Mouse (Mus musculus): ENCODE data around the gene Rapgef6.

Rapgef6 gene

GRCm38 (mm10) chr11:54735114-54735513 lies 212.5 kb downstream of the Rapgef6 start:
- DNase-seq (ENCODE audit: low spot score), result no peak

DNA sequence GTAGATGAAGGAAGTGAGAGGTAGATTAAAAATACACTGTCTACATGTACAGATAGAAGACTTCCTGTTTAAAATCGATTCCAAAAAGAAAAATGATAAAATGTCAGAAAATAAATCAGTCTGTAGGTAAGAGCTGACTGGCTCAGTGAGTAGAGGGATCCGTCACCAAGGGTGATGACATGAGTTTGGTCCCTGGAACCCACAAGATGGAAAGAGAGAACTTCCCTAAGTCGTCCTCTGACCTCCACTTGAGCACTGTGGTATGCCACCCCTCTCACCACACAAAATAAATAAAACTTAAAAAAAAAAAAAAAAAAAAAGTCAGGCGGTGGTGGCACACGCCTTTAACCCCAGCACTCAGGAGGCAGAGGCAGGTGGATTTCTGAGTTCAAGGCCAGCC lies 214.3 kb downstream of the Rapgef6 start:
- no peak for DNase-seq (ENCODE audit: low spot score)

GRCm38 (mm10) chr11:54739012-54739750 lies 216.5 kb downstream of the Rapgef6 start:
- DNase-seq (ENCODE audit: low spot score), result no peak

DNA sequence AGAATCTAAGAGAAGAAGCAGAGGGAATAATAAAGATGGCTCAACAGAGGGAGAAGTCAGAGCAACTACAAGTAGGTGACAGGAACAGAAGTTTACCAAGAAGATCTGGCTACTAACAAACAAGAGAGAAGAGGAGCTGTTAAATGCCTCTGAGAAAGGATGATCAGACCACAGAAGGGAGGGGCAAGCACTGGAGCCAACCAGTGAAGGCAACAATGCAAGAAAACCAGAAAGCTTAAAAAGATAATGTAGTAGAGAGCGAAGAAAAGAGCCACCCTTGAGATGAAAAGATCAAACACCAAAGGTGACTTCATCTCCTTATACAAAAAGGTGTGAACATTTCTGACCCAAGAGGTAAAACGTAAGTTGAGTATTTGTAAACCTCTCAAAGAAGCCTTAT lies 218.7 kb downstream of the Rapgef6 start:
- DNase-seq (ENCODE audit: low spot score), result no peak

GRCm38 (mm10) chr11:54744231-54744630 lies 221.6 kb downstream of the Rapgef6 start:
- DNase-seq (ENCODE audit: low spot score), result no peak

All from testis, postnatal 10 days (tissue).